Mouse (Mus musculus) liver, embryonic 14.5 days (tissue): ENCODE results near the gene Fhdc1.

Source experiments
- CTCF ChIP-seq: IDR thresholded peaks from 2 replicates; pipeline ENCODE4 v1.5.1; 2016; ENCODE audit warnings: antibody characterized with exemption, low read depth, control low read depth
- EP300 ChIP-seq: IDR thresholded peaks from 2 replicates; pipeline ENCODE4 v1.6.1; 2016; ENCODE audit warnings: antibody characterized with exemption, low read depth

DNA sequence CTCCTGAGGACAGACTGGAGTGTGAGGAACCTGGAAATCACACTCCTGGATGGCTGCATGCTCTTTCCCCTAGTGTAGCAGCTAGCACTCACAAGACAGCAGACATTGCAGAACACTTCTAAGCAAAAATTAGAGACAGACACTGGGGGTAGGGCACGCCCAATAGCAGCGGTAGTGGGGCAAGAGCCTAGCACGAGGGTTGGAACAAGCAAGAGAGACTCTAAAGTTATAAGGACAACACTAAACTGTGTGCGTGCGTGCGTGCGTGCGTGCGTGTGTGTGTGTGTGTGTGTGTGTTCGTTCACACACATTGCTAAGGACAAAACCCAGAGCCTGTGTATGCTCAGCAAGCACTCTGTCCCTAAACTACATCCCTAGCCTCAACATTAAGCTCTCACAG lies 20.3 kb upstream of the Fhdc1 start:
- no peak for TF ChIP-seq CTCF
- no peak for TF ChIP-seq EP300
